Mouse (Mus musculus): Measurements from ENCODE around the gene Foxd2.

DNA sequence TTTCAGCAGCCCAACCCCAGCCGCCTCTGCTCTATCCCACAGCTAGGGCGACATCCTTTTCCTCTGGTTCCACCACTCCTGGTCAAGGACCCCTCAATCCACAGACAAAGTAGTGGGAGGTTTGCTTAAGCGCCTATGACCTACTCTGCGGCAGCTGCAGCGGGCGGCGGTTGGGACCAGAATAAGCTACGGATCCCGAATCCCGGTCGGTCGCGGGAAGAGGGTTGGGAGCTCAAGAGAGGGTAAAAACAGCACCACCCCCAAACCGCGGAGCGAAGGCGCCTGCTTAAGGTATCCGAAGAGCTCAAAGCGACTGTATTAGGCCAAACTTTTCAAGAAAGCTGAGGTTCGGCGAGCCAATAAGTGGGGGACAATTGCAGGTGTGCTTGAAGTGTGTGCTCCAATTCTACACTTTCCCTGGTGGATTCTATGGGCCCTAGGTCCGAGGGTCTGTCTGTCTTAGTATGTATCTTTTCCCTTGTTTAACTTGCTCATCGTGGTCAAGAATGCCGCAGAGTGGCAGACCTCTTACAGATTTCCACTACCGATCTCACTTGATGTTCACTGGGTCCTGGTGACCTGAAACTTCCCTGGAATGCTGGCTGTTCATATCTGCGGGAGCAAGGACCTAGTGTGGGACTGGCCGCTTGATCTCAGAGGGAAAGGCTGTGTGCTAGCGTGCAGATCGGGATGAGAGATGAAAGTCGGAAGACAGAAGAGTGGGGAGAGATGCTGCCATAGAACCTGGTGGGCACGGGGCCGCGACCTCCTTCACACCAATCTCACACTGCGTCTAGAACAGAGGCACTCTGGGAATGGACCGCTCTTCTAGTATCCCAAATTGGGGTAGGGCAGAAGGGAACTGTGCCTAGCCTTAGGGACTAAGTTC, 4.3 kb upstream of the Foxd2 start:
- TF ChIP-seq POLR2A (IDR thresholded peaks at IDR 0.05; ENCODE audit: insufficient read depth, low read depth, low read length) (no peak), CTCF (IDR thresholded peaks at IDR 0.05; ENCODE audit: insufficient read depth, low read depth, low read length) (no peak)
